Mouse (Mus musculus) liver, embryonic 14.5 days (tissue): ENCODE measurements around the gene Fam172a.

Experiments used
- CTCF ChIP-seq: IDR thresholded peaks from 2 replicates; pipeline ENCODE4 v1.5.1; 2016; ENCODE audit warnings: antibody characterized with exemption, low read depth, control low read depth
- EP300 ChIP-seq: IDR thresholded peaks from 2 replicates; pipeline ENCODE4 v1.6.1; 2016; ENCODE audit warnings: antibody characterized with exemption, low read depth

GRCm38 (mm10) chr13:78196236-78196796, 494.5 kb downstream of the Fam172a start:
- TF ChIP-seq CTCF (no peak), EP300 (no peak)
